Mouse (Mus musculus): Measurements from ENCODE around the gene Uqcc3. TPM values are rescaled to one million over a fixed set of nuclear protein-coding genes. Genes with fewer than 3 reads are reported as not detected.

Gene Uqcc3
- total RNA-seq, 2 experiments from 2014 or later, result 32.1 to 37.5 TPM

Small RNA genes lying within 50 kb of the gene (microRNA-seq; reads per million reads assigned to microRNA genes)
- gene Mir5136, result 0 to 0.45 reads per million in 2 experiments

Other genes starting within 250 kb of the Uqcc3 start
- 100 to 1,000 TPM; 117 to 125 TPM for gene Chrm1, start 217.1 kb downstream of the Uqcc3 start, total RNA-seq (2021)
- gene Slc3a2, start 157.6 kb downstream of the Uqcc3 start, total RNA-seq (2021), result 100 to 1,000 TPM; 198 to 212 TPM
- gene Wdr74, start 145.1 kb downstream of the Uqcc3 start, total RNA-seq (2021), result 10 to 100 TPM; 52.6 to 53.3 TPM
- 1 to 10 TPM; 1.4 to 1.8 TPM for gene 1700092M07Rik, start 140.2 kb downstream of the Uqcc3 start, total RNA-seq (2021)
- gene Stx5a, start 139.5 kb downstream of the Uqcc3 start, total RNA-seq (2021), result 10 to 100 TPM; 61.9 to 64.8 TPM
- gene Nxf1, start 123.8 kb downstream of the Uqcc3 start, total RNA-seq (2021), result 10 to 100 TPM; 72.7 to 79.7 TPM
- 100 to 1,000 TPM in 1 of 2 experiments, 10 to 100 TPM in 1; 99.9 to 120 TPM for gene Tmem223, start 109.9 kb downstream of the Uqcc3 start, total RNA-seq (2021)
- 1 to 10 TPM; 7.0 to 9.3 TPM for gene Tmem179b, start 106.5 kb downstream of the Uqcc3 start, total RNA-seq (2021)
- 10 to 100 TPM; 18.2 to 19.0 TPM for gene Taf6l, start 94.5 kb downstream of the Uqcc3 start, total RNA-seq (2021)
- gene Polr2g, start 82.3 kb downstream of the Uqcc3 start, total RNA-seq (2021), result 100 to 1,000 TPM; 107 to 109 TPM
- 1 to 10 TPM; 4.2 to 5.2 TPM for gene Zbtb3, start 78.4 kb downstream of the Uqcc3 start, total RNA-seq (2021)
- gene Ttc9c, start 61.6 kb downstream of the Uqcc3 start, total RNA-seq (2021), result 10 to 100 TPM; 27.8 to 34.5 TPM
- gene Hnrnpul2, start 60.9 kb downstream of the Uqcc3 start, total RNA-seq (2021), result 100 to 1,000 TPM; 112 to 115 TPM
- 10 to 100 TPM in 1 of 2 experiments, not detected in 1; 15.9 TPM for gene AC129217.1, start 51.1 kb downstream of the Uqcc3 start, total RNA-seq (2021)
- 100 to 1,000 TPM; 105 to 115 TPM for gene Bscl2, start 43.5 kb downstream of the Uqcc3 start, total RNA-seq (2021)
- gene Gng3, start 41.7 kb downstream of the Uqcc3 start, total RNA-seq (2021), result 100 to 1,000 TPM; 291 to 295 TPM
- gene Lrrn4cl, start 30.2 kb downstream of the Uqcc3 start, total RNA-seq (2021), result under 1 TPM; 0.66 to 0.78 TPM
- 100 to 1,000 TPM; 112 to 116 TPM for gene Ubxn1, start 9.4 kb downstream of the Uqcc3 start, total RNA-seq (2021)
- gene Lbhd1, start 2.8 kb upstream of the Uqcc3 start, total RNA-seq (2021), result 1 to 10 TPM; 4.8 to 9.8 TPM
- gene Gm49403, start 3.0 kb upstream of the Uqcc3 start, total RNA-seq (2021), result not detected
- 10 to 100 TPM; 18.9 to 27.6 TPM for gene 1810009A15Rik, start 7.9 kb upstream of the Uqcc3 start, total RNA-seq (2021)
- 1 to 10 TPM; 3.8 to 4.6 TPM for gene Gm49416, start 8.0 kb upstream of the Uqcc3 start, total RNA-seq (2021)
- 10 to 100 TPM; 24.6 to 25.0 TPM for gene Ints5, start 12.1 kb upstream of the Uqcc3 start, total RNA-seq (2021)
- 100 to 1,000 TPM; 103 to 111 TPM for gene Ganab, start 17.1 kb upstream of the Uqcc3 start, total RNA-seq (2021)
- gene B3gat3, start 39.5 kb upstream of the Uqcc3 start, total RNA-seq (2021), result 100 to 1,000 TPM; 121 to 130 TPM
- gene Rom1, start 48.4 kb upstream of the Uqcc3 start, total RNA-seq (2021), result 1 to 10 TPM; 2.3 to 2.4 TPM
- gene Eml3, start 48.6 kb upstream of the Uqcc3 start, total RNA-seq (2021), result 10 to 100 TPM; 11.0 to 11.9 TPM
- gene Mta2, start 61.0 kb upstream of the Uqcc3 start, total RNA-seq (2021), result 10 to 100 TPM; 60.6 to 67.9 TPM
- gene Tut1, start 72.9 kb upstream of the Uqcc3 start, total RNA-seq (2021), result 10 to 100 TPM; 15.6 to 16.2 TPM
- gene Eef1g, start 86.1 kb upstream of the Uqcc3 start, total RNA-seq (2021), result 100 to 1,000 TPM; 283 to 287 TPM
- 10 to 100 TPM; 17.2 to 18.5 TPM for gene Ahnak, start 108.4 kb upstream of the Uqcc3 start, total RNA-seq (2021)
- gene Scgb1a1, start 207.0 kb upstream of the Uqcc3 start, total RNA-seq (2021), result not detected

All from layer of hippocampus, postnatal 10 days (tissue).